Mouse (Mus musculus): ENCODE results near the gene Cdc42ep3.

Cdc42ep3 gene

DNA sequence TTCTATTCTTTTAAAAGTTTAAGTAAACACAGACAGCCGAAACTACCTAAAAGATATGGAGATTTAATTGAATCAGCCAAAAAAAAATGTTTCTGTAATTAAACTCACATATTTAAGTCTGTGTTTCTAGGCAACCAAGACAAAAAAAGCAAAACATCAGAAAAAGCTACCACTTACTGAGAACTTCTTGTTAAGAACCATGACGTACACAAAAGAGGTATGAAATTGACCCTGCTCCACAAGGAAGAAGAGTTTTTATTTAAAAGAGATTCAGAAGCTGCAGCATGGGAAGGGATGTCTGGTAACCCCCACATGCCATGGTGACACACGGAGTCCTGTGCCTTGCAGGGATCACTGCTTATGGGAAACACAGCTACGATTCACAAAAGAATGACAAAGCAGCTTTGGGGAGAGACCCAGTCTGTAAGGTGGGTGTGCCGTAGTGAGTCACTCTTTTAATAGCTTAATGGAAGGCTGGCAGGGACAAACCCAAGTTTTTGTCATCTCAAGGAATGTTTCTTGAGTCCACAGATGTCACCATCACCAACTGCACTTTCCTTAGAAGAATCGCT lies 69.8 kb downstream of the Cdc42ep3 start:
- DNase-seq: no peak
